Mouse (Mus musculus): ENCODE data around the gene Apc2.
A peak's percentile ranks its signal among the peaks of the same experiment; 100 is the strongest.
"Not testable (repeated sequence)": the region's sequence is repeated elsewhere in the genome, so short reads cannot be mapped to it uniquely, and the experiment has no call there.

The Apc2 gene

GRCm38 (mm10) chr10:80344131-80344661, 48.4 kb downstream of the Apc2 start:
- DNase-seq (ENCODE audit: low spot score) = peak; percentile 70

GRCm38 (mm10) chr10:80345122-80345521, 49.3 kb downstream of the Apc2 start:
- peak; percentile 68 for DNase-seq (ENCODE audit: low spot score)

GRCm38 (mm10) chr10:80345929-80346328, 50.2 kb downstream of the Apc2 start:
- not testable (repeated sequence) for DNase-seq (ENCODE audit: low spot score)

GRCm38 (mm10) chr10:80347514-80347967, 51.8 kb downstream of the Apc2 start:
- no peak for DNase-seq (ENCODE audit: low spot score)

GRCm38 (mm10) chr10:80348244-80348781, 52.5 kb downstream of the Apc2 start, which contains the start of gene Adamtsl5:
TSS of gene Adamtsl5 (minus strand) at chr10:80348412.
- DNase-seq (ENCODE audit: low spot score) = peak; percentile 69

GRCm38 (mm10) chr10:80348981-80349380, 53.2 kb downstream of the Apc2 start:
- DNase-seq (ENCODE audit: low spot score) = peak; percentile 22

GRCm38 (mm10) chr10:80350292-80350691, 54.5 kb downstream of the Apc2 start:
- DNase-seq (ENCODE audit: low spot score) = peak; percentile 80

GRCm38 (mm10) chr10:80351896-80352295, 56.1 kb downstream of the Apc2 start:
- peak; percentile 86 for DNase-seq (ENCODE audit: low spot score)

GRCm38 (mm10) chr10:80352727-80353126, 57.0 kb downstream of the Apc2 start:
- no peak for DNase-seq (ENCODE audit: low spot score)

- DNase-seq (ENCODE audit: low spot score) = no peak
Observed at GRCm38 (mm10) chr10:80355431-80355830, 59.7 kb downstream of the Apc2 start.

GRCm38 (mm10) chr10:80356001-80356682, 60.4 kb downstream of the Apc2 start, which contains the start of gene Plk5:
TSS of gene Plk5 (plus strand) at chr10:80356459.
- no peak for DNase-seq (ENCODE audit: low spot score)

GRCm38 (mm10) chr10:80356737-80357136, 61.0 kb downstream of the Apc2 start:
- no peak for DNase-seq (ENCODE audit: low spot score)

GRCm38 (mm10) chr10:80357336-80357735, 61.6 kb downstream of the Apc2 start:
- DNase-seq (ENCODE audit: low spot score) = no peak

GRCm38 (mm10) chr10:80357994-80358639, 62.3 kb downstream of the Apc2 start:
- DNase-seq (ENCODE audit: low spot score) = peak; percentile 14

GRCm38 (mm10) chr10:80363734-80364133, 68.0 kb downstream of the Apc2 start:
- no peak for DNase-seq (ENCODE audit: low spot score)

- DNase-seq (ENCODE audit: low spot score) = no peak
Observed at GRCm38 (mm10) chr10:80365736-80366135, 70.0 kb downstream of the Apc2 start.

Data from yolk sac, embryonic 10.5 days (tissue).